Mouse (Mus musculus) B cell, adult 2 months (primary cell): ENCODE results near the gene Klk8.

ENCODE experiments used
- DNase-seq, 2 experiments: peaks; one replicate each; pipeline ENCODE4 v3.0.0; 2022

Klk8 gene

GRCm38 (mm10) chr7:43797333-43797769, at the start of gene Klk8:
Gene Klk8 (plus strand): TSS chr7:43797577.
- DNase-seq = peak; percentile 38 to 40

- DNase-seq = no peak
Measured at GRCm38 (mm10) chr7:43747788-43748187, 49.6 kb upstream of the Klk8 start.

- no peak for DNase-seq
Measured at GRCm38 (mm10) chr7:43752806-43753205, 44.6 kb upstream of the Klk8 start.

GRCm38 (mm10) chr7:43766484-43766883, 30.9 kb upstream of the Klk8 start:
- DNase-seq = no peak

GRCm38 (mm10) chr7:43768597-43768996, 28.8 kb upstream of the Klk8 start, which contains the start of gene Klk12:
Gene Klk12 (plus strand): TSS chr7:43768897.
- no peak for DNase-seq

- DNase-seq = no peak
Measured at GRCm38 (mm10) chr7:43769636-43770035, 27.7 kb upstream of the Klk8 start.

- no peak for DNase-seq
Measured at GRCm38 (mm10) chr7:43770701-43771100, 26.7 kb upstream of the Klk8 start.

- no peak for DNase-seq
Measured at GRCm38 (mm10) chr7:43771916-43772315, 25.5 kb upstream of the Klk8 start.

- DNase-seq = no peak
Measured at GRCm38 (mm10) chr7:43772901-43773300, 24.5 kb upstream of the Klk8 start.

GRCm38 (mm10) chr7:43774364-43774763, 23.0 kb upstream of the Klk8 start, which contains the start of gene Klk11:
Gene Klk11 (plus strand): TSS chr7:43774604.
- no peak for DNase-seq

- DNase-seq = no peak
Measured at GRCm38 (mm10) chr7:43774802-43775201, 22.6 kb upstream of the Klk8 start.

GRCm38 (mm10) chr7:43775311-43776057, 21.9 kb upstream of the Klk8 start:
- DNase-seq = no peak

GRCm38 (mm10) chr7:43776506-43776905, 20.9 kb upstream of the Klk8 start:
- no peak for DNase-seq

- DNase-seq = no peak
Measured at GRCm38 (mm10) chr7:43777423-43777822, 20.0 kb upstream of the Klk8 start.

- DNase-seq = no peak
Measured at GRCm38 (mm10) chr7:43778176-43778970, 19.0 kb upstream of the Klk8 start.

- DNase-seq = no peak
Measured at GRCm38 (mm10) chr7:43780241-43780640, 17.1 kb upstream of the Klk8 start.

GRCm38 (mm10) chr7:43780746-43781145, 16.6 kb upstream of the Klk8 start, which contains the start of gene Klk10:
Gene Klk10 (plus strand): TSS chr7:43781035.
- no peak for DNase-seq

- DNase-seq = no peak
Measured at GRCm38 (mm10) chr7:43781541-43781940, 15.8 kb upstream of the Klk8 start.

GRCm38 (mm10) chr7:43782275-43783265, 14.8 kb upstream of the Klk8 start:
- peak; percentile 71 to 81 for DNase-seq

GRCm38 (mm10) chr7:43785286-43785685, 12.1 kb upstream of the Klk8 start:
- DNase-seq = no peak

GRCm38 (mm10) chr7:43788096-43788495, 9.3 kb upstream of the Klk8 start:
- no peak for DNase-seq

GRCm38 (mm10) chr7:43789295-43789694, 8.1 kb upstream of the Klk8 start:
- no peak for DNase-seq

- no peak for DNase-seq
Measured at GRCm38 (mm10) chr7:43791591-43791990, 5.8 kb upstream of the Klk8 start, which contains the start of gene Klk9. Gene Klk9 (plus strand): TSS chr7:43791891.
